Mouse (Mus musculus) kidney, adult 2 months (tissue): Measurements from ENCODE around the gene Egflam.

Source experiments
- CTCF ChIP-seq: fragments of 200-500 bp; conservative IDR thresholded peaks from 2 replicates; pipeline ENCODE4 v1.5.1; 2011; ENCODE audit warnings: low read depth, mild to moderate bottlenecking, control low read depth, low read length, moderate library complexity, mixed read lengths; ENCODE audit not compliant: insufficient read depth, insufficient read length
- POLR2A ChIP-seq: fragments of 200-500 bp; IDR thresholded peaks from one replicate; pipeline ENCODE4 v1.6.1; 2011; ENCODE audit warnings: low read depth, low read length, control low read depth

- TF ChIP-seq POLR2A: no peak
- TF ChIP-seq CTCF: no peak
Observed at GRCm38 (mm10) chr15:7247321-7247720, 150.9 kb downstream of the Egflam start.
